Mouse (Mus musculus) brain, embryonic 14.5 days (tissue): ENCODE results near the gene Spo11.

Source experiments
- CTCF ChIP-seq: fragments of 200-500 bp; IDR thresholded peaks from 2 replicates; pipeline ENCODE4 v1.5.1; 2012; ENCODE audit warnings: inconsistent platforms, mild to moderate bottlenecking, moderate library complexity, borderline replicate concordance; ENCODE audit not compliant: insufficient read depth, insufficient read length; ENCODE audit errors: extremely low read depth
- POLR2A ChIP-seq: fragments of 200-500 bp; IDR thresholded peaks from 2 replicates; pipeline ENCODE4 v1.6.1; 2012; ENCODE audit warnings: mild to moderate bottlenecking, inconsistent platforms, borderline replicate concordance; ENCODE audit not compliant: poor library complexity, insufficient read depth, insufficient read length, severe bottlenecking; ENCODE audit errors: extremely low read depth

GRCm38 (mm10) chr2:173042504-173043162 lies 65.1 kb downstream of the Spo11 start:
- no peak for TF ChIP-seq CTCF
- no peak for TF ChIP-seq POLR2A
